Mouse (Mus musculus) erythroblast, adult 5-6 weeks (primary cell): ENCODE measurements at regions not wholly inside any gene's neighbourhood (a gene's known extent, or its start where the extent isn't known, plus 50 kb on each side); places are given as distances from the start of the nearest gene placed in this dataset.

Experiments
- ATAC-seq: replicated peaks from 2 replicates; pipeline ENCODE4 v1.8.0; 2016; ENCODE audit warnings: moderate number of reproducible peaks, mild to moderate bottlenecking, moderate TSS enrichment, inconsistent platforms; ENCODE audit not compliant: poor library complexity, low FRiP score, severe bottlenecking

DNA sequence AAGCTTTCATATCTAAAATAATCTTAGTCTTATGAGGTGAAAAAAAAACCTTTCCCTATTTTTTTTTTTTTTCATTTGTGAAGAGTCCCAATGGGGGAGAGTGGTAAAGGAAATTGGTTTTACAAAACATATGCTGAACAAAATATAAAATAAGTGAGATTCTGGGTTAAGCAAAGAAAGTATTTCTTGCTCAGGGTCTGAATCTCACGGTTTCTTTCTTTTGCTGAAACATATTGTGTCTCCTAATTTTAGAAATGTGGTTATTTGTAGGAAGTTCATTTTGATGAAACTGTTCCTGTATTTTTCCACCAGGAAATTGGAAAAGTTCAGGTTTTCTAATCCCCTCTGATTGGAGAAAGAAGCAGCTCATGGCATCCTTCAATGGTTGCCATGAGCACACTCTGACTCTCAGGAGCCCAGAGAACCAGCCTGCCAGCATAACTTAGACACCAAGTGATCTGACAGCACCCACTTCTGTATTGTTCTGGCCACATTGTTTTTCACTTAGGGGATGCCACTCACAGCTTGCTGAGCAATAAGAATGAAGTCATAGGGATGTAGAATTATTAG is 365.9 kb upstream of the Camk1g start:
- ATAC-seq: no peak

DNA sequence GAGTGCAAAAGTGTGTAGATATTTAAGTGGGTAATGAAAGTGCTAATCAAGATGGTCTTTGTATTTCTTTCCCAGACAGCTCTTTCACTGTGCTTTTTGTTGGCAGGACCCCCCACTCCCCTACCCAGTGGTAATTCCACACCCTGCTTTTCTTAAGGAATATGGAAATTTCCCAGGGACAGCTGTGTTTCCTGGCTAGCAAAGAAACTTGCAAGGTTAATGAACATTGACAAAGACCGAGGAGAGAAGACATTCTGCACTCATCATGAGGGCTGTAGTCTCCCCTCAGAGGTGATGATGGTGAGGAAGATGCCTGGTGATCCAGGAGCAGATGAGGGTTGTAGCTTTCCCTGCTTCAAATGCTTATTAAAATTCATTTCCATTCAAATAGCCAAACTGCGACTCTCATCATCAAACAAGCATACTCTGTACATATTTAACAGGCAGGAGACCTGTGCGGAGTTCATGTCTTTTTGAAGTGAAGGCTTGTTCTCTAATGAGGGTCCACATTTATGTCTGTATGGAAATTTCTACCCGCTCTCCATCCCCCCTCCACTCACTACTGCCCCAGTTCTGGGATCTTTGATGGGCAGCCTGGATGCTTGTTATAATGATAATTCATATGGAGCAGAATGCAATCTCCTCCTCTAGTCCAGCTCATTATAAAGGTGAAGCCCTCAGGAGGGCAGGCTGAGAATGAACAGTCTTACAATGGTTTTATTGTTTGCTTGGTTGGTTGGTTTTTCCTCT is 364.1 kb upstream of the Camk1g start:
- ATAC-seq: no peak

DNA sequence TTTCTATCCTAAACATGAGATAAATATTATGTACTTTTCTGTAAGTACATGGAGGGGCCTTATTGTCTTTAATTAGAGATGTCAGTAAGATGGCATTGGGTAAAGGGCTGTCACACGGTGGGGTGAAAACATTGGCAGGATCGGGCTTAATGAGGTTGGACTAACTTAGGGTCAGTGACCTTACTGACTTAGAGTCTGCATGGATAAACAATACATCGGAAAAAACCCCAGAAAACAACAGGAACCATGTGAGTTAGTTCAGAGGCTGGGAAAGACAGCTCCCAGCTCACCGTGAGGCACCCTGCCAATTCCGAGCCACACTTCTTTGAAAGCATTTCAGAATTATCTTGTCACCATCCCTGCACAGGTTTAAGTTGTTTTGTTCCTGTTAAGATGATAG is 363.3 kb upstream of the Camk1g start:
- no peak for ATAC-seq

DNA sequence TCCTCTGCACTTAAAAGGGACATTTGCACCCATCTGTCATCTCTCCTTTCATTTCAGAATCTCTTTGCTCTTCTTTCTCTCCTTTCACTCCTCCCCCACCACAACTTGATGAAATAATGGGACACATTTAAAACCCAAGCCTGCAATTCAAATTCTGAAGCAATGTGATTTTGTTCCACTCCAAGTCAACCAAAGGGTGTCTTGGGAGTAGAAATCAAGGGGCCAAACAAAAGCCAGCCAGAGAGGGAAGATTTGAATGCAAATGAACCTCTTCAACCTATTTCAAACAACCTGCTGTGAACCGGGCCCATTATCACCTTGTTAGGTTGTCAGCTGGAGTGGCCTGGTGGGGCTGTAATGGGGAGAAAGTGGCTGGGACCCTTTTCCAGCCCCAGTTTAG is 362.0 kb upstream of the Camk1g start:
- no peak for ATAC-seq

DNA sequence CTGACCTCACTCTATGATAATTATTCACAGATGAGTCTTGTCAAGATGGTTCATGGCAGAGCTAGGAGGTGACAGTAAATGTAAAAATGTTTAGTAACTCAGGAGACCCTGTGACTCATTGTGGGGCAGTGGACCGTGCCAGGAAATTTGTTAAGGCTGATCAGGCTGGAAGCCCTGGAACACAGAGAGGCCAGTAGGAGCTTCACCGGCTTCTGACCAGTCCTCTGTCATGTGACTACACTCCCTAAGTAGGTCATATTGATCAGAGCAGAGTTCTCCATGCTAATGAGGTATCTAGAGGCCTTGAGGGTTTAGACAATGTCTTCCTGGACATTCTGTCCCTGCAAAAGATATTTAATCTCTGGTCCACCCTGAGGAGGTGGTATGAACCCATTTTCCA is 351.8 kb upstream of the Camk1g start:
- ATAC-seq: no peak

DNA sequence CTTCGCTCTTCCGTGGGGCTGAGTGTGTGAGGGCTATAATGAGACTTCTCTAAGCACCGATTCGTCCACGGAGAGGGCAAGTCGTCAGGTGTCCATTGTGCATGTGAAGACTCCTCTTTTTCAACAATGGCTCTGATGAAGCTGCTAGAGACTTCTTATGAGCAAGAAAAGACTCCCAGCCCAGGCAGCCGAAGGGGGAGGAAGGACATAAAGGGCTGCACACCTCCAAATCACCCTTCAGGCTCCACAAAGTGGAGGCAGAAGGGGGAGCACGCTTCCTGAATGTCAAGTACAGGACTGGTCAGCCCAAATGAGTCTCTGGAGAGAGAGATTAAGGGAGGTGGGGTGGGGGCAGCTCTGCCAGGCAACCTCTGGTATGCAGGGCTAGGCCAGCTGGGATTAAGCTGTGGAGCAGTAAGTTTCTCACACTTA is 350.3 kb upstream of the Camk1g start:
- ATAC-seq: no peak

DNA sequence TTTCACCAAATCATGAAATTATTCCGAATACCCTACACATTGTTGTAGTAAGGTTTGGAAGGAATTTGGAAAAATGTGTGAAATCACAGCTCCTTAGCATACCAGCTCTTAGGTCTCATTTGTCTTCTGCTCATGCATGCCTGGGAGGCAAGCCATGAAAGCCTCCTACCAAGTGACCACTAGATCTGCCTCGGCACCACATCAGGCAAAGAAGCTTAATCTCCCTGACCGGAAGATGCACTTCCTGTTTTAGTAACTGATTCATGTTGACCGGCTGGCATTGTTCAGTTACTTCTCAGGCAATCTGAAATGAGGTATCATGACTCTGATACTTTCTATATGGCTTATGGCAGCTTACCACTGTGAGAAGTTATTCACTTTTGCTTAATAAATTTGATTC is 345.2 kb upstream of the Camk1g start:
- ATAC-seq: no peak

DNA sequence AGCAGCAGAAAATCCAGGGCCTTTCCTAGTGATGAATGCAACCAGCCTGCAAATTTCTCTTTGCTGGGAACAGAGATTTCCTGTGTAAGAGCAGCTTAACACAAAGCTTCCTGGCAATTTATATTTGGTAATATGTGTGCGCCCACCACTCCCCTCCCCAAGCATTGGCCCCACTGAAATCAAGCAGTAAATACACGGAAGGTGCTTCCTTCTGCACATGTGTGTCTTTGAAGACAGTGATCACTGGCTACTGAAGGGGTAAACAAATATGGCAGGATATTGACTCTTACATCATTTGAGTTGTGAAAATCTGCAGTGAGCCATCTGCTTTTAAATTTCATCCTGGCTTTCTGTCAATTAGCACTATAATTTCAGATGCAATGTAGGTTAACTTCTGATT is 344.5 kb upstream of the Camk1g start:
- ATAC-seq: no peak

DNA sequence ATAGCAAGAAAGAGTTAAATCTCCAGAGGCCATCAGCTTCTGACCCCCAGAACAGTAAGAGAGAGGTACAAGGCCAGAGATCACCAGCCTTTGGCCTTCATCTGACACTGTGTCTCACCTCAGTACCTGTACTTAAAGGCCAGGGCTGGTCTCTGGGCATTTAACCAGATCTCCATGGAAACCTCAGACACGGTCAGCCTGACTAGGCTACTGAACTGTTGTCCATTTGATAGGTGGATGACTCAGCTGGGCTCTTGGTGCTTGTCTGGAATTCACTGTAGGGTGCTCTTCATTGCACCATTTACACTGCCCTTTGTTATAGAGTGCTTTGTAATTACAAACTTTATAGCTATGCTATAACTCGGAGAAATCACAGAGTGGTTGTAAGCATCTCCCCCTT is 335.1 kb upstream of the Camk1g start:
- no peak for ATAC-seq

DNA sequence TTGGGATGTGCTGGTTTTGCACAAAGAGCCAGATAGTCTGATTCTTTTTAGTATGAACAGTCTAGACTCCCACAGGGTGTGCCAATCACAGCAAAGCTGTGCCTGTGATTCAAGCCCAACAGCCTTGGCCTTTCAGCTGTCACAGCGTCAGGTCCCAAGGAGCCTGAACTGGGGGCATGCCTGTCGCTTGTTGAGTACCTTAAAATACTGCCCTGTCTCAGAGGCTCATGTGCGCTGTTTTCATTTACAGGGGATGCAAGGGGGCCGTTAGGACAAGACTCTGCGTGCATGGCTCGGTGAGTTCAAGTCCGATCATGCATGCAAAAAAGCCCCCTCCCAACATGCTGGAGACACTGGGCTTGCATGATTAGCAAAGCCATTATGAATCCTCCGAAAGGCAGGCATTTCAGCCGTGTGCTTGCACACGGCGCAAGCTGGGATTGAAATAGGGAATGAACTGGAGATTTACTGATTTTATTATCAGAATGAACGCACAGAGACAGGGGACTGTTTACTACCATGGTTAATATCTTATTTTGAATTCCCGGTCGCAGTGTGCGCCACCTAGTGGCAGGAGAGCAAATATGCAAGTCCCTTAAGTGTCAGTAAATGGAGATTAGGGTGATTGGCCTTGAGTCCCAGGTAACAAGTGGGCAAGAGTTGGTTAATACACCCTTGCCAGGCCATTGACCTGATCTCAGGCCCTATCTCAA is 332.8 kb upstream of the Camk1g start:
- ATAC-seq: peak; percentile 59; the same call in 1 of the 2 replicates

DNA sequence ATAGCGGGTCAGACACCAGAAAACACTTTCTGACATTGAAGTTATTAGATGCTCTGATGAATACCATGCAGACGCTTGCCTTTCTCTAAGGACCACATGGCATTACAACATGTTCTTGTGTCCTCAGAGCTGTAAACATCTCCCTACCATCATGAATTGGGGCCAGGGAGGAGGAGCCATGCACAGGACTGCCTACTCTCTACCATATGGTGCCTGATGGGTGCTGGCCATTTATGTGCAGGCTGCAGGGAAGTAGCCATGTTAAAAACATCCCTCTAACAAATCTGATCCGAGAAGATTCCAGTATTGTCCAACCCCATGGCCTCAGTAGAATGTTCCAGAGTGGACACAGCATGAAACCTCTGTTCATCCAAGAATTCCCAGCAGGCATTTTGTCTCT is 330.1 kb upstream of the Camk1g start:
- no peak for ATAC-seq

DNA sequence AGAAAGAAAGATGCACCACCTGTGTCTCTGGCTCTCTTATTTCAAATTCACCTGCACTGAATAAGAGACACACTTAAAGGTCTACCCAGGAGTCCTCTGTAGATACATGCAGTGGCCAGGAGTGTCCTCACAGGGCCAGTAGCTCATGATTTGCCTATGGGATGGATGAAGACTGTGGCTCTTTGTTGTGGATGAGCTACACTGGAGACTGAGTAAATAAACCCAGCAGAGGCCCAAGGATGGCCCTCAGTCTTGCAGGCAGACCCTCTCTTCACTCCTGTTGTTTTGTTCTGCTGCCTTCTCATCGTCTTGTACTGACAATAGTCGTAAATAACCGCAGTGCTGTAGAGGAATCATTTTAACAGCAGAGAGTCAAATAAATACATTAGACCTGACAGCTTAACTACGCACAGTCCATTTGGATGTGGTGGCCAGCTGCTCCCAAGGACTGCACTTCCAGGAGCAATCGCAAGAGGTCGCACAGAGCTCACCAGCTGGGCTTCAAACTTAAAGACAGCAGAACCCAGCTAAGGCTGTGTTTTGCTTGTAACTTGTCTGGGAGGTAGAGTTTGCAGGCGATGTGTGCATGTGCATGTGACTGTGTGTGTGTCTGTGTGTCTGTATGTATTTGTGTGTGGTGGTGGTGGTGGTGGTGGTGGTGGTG is 328.6 kb upstream of the Camk1g start:
- peak; percentile 76 for ATAC-seq

DNA sequence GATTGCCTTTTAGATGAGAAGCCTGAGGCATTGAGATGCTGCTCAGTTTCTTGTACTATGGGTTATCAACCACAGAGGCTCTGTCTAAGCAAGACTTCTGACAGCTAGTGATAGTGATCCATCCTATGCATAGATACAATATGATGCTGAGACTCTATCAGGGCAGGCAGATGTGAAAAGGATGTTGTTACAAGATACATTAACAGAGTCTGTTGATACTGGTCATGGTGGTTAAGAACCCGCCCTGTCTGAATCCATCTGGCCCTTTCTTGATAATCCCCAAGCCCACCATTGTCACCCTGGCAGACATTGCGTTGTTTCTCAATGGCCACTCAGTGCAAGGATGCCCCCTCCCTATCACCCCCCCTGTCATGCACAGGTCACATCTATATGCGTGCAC is 327.8 kb upstream of the Camk1g start:
- ATAC-seq: no peak

DNA sequence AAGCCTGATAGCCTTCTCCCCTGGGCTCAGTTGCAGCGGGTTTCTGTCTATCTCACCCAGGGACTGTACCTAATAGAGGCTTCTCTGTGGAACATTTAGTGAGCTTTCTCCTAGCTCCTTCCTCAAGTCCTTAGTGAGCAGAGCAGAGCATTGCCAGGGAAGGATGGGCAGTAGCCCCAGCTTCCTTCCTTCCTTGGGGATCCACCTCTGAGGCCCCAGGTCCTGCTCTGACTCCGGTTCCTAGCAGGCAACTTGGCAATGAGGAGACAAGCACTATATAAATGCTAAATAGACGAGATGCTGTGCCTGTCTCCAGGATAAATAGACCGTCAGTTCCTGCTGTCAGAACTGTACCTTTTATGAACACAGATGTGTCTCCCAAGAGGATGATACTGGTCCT is 326.9 kb upstream of the Camk1g start:
- no peak for ATAC-seq

DNA sequence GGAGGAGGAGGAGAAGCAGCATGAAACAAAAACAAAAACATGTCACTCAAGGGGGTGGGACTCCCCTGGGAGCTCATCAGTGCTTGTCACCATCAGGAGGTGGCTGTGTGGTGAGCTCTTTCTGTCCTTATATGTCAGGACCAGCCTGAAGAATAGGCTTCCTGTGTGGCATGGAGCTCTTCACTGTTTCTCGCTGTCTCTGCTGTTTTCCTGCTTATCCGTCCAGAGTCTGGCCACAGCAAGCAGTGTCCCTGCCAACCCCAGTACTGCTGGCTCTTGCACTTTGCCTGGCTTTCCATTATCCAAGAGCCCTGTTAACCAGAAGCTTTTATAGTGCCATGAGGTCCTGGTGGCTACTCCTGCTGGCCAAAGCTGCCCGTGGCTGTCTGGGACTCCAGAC is 322.9 kb upstream of the Camk1g start:
- no peak for ATAC-seq

DNA sequence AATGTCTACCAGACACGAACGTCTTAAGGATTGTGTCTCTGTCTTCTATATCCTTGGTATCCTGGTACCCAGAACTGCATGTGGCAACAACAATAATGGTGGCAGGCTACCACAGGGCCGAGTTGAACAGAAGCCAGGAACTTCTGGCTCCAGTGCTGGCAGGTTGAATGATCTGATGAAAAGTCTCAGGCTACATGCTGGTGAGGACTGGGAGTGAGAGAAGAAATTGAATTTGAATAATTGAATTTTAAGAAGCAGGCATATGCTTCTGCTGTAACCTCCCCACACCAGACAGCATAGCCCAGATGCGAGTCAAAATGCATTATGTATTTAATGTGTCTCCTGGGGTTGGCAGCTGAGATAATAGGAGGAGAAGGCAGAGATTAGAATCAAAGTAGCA is 319.5 kb upstream of the Camk1g start:
- no peak for ATAC-seq

DNA sequence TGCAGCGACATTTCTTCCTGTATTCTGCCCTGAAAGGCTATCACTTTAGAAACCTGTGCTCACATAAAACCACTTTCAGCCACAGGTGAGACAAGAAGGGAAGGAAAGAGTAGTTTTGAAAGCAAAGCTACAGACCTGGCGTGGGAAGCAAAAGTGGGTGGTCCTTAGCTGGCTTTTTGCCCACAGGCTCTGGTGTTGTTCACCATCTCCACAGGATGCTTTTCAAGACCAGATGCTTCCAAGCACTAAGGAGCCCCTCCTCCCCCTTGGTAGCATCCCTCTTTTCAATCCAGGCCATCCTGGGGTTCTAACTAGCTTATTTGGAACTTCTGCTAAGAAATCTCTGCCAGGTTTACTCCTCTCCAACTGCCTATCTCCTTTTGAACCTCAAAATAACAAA is 312.8 kb upstream of the Camk1g start:
- ATAC-seq: no peak

DNA sequence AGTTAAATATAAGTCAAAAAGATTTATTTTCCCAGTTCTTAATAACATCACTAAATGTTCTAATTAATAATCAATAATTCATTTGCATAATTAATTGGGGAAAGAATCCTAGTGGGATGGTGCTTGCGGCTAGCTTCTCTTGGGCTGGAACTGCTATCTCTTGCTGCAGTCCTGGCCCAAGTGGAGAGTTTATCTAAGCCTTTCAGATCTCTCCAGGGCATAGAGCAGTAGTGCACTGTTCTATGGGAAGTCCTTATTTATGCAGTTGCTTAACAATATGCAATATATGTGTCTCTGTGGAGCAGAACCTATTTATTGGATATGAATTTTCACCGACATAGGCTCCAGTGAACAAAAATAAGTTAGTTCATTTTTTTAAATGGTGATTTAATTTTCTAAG is 308.4 kb upstream of the Camk1g start:
- peak; percentile 46; the same call in 1 of the 2 replicates for ATAC-seq

DNA sequence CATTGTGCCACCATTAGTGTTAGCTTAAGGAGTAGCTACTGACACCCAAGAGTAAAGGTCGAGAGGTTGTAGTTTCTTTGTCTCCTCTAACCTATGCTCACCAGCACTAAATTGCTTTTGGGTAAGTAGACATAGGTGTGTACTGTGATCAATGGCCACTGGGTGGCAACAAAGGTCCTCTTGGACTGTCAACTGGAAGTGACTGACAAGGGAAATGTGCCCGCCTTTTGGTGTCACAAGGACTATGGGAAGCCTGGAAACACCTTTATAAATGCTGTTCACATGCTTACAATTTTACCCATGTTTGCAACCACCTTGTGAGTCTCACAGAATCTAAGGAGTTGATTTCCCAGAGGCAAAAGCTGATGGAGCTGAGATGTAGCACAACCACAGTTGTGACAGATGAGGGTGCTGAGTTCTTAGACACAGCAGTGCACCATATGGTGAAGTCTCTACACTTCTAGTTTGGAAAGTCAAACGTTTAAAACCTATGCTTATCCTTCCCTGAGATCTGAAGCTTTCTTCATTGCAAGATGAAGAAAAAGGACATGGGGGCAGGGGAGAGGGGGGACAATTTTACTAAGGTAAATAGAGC is 303.2 kb upstream of the Camk1g start:
- peak; percentile 61 for ATAC-seq

DNA sequence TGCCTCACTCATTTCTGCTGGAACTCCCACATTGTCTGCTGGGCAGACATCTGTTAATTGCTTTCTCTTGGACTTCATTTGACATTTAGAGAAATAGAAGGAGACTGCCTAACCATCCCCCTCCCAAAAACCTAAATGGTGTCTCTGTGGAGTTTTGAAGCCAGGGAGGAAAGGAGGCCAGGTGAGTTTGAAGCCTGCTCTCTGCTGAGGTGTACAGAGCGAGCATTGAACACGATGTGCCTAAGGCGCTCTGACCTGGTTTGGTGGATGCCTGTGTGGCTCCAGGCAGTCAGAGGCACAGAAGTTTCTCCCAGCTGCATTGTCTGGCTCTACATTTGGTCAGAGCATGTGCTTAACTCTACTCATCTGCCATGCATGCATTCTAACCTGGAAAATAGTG is 302.6 kb upstream of the Camk1g start:
- no peak for ATAC-seq
